Mouse (Mus musculus) spleen, adult 12 weeks (tissue): ENCODE results near the gene Prom1.
"Not testable (repeated sequence)": the region's sequence is repeated elsewhere in the genome, so short reads cannot be mapped to it uniquely, and the experiment has no call there.

Experiments
- DNase-seq: peaks from one replicate; pipeline ENCODE4 v3.0.0; 2022; ENCODE audit warnings: low spot score

Gene Prom1

GRCm38 (mm10) chr5:44101231-44102110, at the start of gene Prom1:
TSS of gene Prom1 (minus strand) at chr5:44102032.
- no peak for DNase-seq

DNA sequence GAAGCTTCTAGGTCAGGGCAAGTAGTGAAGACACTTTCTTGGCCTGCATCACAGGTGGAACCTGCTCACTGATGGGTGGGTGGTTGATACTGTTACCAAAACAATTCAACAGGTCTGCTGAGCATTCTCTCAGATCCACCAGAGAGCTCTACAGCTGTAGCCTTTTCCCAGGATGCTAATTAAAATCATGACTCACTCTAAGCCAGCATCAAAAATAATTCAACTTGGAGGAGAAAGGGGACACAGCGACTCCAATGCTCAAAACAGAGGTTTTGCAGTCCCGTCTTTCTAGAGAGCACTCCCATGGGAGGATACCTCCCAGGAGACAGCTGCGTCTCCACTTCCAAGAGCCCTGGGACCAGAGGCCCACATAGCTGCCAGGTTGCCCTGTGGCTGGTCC, 45.9 kb upstream of the Prom1 start:
- no peak for DNase-seq

GRCm38 (mm10) chr5:44146437-44147332, 44.9 kb upstream of the Prom1 start:
- no peak for DNase-seq

- DNase-seq = no peak
These were observed 41.8 kb upstream of the Prom1 start for GRCm38 (mm10) chr5:44143467-44144235.

GRCm38 (mm10) chr5:44127487-44127886, 25.7 kb upstream of the Prom1 start:
- DNase-seq = no peak

- not testable (repeated sequence) for DNase-seq
These were observed 24.7 kb upstream of the Prom1 start for GRCm38 (mm10) chr5:44126574-44126973.

- no peak for DNase-seq
These were observed 19.6 kb upstream of the Prom1 start for GRCm38 (mm10) chr5:44121390-44121789.

GRCm38 (mm10) chr5:44113138-44113537, 11.3 kb upstream of the Prom1 start:
- DNase-seq = no peak

DNA sequence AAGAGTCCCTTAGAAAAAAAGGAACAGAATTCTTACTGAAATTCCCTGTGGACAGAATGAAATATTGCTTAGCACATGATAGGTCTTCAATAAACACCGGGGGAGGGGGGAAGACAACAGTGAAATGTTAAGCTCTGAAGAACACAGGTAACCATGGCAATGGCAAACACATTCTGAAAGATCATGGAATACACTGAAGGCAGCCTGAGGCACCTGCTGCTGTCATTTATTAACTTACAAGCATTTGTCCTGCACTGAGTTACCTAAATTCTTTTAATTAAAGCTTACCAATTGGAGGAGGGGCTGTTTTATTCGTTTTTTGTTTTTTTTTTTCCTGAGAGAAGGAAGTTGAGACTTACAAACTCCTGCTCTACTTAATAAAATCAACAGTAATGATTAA, 7.3 kb upstream of the Prom1 start:
- DNase-seq = no peak

DNA sequence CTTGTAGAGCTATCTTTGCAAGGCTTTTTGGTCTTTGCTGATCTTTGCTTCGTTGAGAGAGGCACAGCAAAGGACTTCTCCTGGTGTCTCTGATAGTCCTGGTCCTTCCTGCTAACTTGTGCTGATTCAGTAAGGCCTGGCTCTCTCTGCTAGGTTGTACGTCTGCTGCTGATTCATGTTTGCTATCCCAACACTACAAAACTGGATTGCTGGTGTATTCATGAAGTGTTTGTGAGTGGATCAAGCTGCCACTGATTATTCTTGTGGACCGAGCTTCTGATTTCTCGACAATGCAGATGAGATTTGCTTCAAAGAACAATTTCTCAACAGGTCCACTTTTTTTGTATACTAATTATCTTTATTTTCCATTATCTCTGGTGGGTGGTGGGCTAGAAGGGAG, 6.3 kb upstream of the Prom1 start:
- no peak for DNase-seq

DNA sequence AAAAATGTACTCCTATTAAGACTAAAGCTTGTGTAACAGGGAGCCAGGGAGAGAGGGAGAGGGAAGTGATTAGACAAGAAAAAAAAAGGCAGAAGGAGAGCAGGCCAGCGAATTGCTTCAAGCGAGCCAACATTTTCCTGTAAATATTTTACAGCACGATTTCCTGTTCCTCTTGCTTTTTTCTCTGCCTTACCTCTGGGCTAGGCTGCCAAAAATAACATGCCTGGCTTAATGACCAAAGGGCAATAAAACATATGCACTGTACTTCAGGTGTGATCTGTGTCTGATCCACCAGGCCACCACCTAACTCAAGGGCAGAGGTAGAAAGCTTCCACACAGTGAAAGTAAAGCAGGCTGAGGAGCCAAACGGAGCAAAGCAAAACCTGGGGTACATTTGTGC, 3.4 kb upstream of the Prom1 start:
- no peak for DNase-seq

- no peak for DNase-seq
These were observed 2.9 kb upstream of the Prom1 start for GRCm38 (mm10) chr5:44104686-44105085.

- DNase-seq = no peak
These were observed 2.3 kb upstream of the Prom1 start for GRCm38 (mm10) chr5:44104120-44104519.

DNA sequence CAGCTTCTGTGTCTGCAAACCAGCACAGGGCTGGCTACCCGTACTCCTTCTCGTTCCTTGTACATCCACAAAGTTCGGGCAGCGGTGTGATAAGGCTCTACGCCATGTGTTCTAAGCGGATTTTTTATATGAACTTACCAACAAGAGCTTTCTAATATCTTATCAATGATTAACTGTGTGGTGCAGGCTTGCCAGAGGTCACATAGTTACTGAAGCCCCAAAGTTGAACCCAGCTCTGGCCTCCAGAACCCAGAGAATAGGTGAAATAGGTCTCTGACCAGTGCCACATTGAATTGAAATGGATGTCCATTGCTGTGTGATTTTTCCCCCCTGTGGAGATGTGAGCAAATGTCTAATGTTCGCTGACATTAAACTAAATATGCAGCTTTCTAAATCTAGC, 1.3 kb upstream of the Prom1 start:
- DNase-seq = no peak

GRCm38 (mm10) chr5:44100544-44101230, 1.1 kb downstream of the Prom1 start:
- DNase-seq = no peak

DNA sequence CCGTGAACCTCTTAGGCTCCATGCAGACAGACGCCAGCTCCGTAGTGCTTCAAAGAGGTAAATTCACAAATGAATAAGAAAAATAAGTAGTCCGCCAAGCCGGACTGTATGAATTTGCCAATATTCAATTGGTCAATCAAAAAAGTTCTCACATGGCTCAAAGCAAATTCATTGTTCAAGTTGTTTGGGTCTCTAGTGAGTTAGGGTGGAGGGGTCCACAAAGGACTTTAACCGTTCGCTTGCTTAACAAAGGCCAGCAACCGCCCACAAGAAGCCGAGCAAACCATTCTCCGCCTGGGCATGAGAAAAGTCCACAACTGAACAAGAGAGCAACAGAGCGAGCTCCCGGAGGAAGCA, 1.7 kb downstream of the Prom1 start:
- DNase-seq = no peak

DNA sequence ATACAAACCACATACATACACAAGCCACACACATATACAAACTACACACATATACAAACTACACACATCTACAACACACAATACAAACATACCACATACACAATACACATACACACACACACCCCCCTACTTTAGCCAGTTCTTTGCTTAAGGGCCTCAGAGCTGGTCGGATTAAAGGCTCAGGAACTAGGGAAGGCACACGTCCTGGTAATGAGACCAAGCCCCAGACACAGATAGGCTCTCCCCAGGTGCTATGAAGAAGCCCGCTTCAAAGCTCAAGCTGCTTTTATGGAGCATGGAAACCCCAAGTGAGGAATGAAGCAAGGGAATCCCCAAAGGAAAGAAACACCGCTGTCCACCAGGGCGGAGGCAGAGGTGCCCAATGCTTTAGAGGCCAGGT, 4.8 kb downstream of the Prom1 start:
- DNase-seq = no peak

DNA sequence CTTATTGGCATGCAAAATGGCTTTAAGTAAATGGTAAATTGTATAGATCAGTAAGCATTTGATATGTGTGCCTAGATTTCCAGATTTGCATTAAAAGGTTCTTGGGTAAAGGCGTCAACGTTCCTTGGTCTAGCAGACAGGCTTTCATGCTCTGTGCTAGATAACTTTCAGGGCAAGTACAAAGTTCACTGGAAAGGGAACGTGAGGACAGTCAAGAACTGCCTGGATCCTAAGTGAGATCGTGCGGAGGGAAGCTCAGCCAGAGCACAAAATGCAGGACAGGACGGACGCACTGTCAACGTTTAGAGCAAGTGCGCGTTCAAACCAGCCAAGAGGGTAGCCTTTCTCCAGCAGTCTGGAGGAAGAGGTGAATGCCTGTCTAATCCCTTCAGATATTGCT, 5.7 kb downstream of the Prom1 start:
- no peak for DNase-seq

DNA sequence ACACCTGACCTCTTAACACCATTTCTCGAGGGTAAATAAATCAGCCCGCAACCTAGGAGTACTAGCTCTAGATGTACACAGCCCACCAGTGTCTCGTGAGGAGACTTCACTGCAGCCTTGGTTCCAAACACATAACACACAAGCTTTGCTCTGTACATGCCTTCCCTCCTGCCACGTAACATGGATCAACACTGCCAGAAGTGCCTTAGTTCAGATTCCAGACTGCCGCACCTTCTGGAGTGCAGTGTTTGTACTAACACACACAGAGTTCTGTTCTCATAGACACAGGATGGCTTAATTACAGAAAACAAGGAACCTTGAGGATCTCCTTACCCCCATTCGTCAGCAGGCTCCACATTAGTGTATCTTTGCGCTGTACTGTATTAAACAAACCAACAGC, 6.1 kb downstream of the Prom1 start:
- DNase-seq = no peak

DNA sequence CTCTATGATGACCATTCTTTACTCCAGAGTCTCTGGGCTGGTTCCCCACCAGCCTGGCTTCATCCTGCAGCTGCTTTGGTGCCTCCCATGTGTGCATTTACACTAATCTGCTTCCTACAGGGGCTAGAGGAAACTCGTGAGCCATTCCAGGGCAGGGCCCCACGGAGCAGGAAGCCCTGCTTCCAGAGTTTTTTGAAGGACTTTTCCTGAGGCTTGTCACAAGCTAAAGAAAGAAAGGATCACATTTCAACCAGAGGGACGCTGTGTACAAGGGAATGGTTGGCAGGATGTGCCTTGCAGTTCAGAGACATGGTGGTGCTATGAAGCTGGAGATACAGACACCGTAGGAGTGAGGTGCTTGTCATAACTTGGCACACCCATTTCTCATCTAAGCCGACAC, 14.8 kb downstream of the Prom1 start:
- no peak for DNase-seq

DNA sequence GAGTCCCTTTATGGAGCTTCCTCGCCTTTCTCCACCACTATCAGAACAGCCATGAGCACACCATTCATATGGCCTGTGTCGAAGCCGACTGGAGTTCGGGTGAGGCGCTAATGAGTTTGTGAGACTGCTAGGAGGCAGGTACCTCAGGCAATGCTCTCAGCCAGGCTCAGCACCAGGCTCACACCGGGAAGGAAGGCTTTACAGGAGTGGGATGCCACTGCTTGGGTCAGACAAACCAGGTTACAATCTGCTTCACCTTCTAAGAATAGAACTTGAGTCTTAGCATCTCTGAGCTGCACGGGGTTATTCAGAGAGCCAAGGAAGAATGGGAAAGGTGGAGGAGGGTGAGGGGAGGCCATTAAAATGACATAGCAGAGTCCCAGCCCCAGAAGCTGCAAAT, 16.0 kb downstream of the Prom1 start:
- no peak for DNase-seq

DNA sequence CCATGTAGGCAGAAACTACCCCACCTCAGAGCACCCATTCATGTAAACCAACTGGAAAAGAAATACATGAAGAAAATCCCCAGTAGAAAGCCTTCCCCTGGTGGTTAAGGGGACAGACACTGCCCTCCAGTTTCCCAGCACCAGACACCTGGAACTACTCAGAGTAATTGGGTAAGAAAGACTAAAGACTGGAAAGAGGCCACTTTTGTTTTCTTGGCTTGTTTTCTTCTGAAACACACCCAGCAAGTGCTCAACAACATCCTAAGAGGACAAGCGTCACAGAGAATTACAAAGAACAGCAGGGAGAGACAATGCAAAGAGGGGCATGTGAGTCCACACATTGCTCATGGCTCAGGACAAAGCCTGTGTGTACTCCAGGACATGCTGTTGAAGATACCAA, 20.7 kb downstream of the Prom1 start:
- no peak for DNase-seq
